Comparison of ENCODE assay signal across 8 mouse cellular contexts in genomic region chr2:71670882-71671281, GRCm38 (mm10).
DNase-seq lines count a peak whose midpoint lies in the region; ATAC-seq and TF ChIP-seq lines count a peak whose summit lies in the region.

No protein-coding gene starts in this region.

- 36% methylated on average over 4 of the region's 4 CpGs for WGBS in heart, embryonic 16.5 days
- WGBS in liver, adult 2 months = 73% methylated on average over 4 of the region's 4 CpGs
- 75% methylated on average over 4 of the region's 4 CpGs for WGBS in neural tube, embryonic 15.5 days

- no peak overlapping the region for H3K4me3 ChIP-seq in heart, embryonic 16.5 days (ENCODE audit: low read length)
- H3K4me3 ChIP-seq in liver, adult 2 months (ENCODE audit: insufficient read depth, low read depth, low read length) = no peak overlapping the region
- no peak overlapping the region for H3K4me3 ChIP-seq in neural tube, embryonic 15.5 days (replicated peaks)

- no peak overlapping the region for H3K4me2 ChIP-seq in heart, embryonic 16.5 days (ENCODE audit: low read depth, low read length)
- no peak overlapping the region for H3K4me2 ChIP-seq in neural tube, embryonic 15.5 days

- H3K4me1 ChIP-seq in heart, embryonic 16.5 days (ENCODE audit: control insufficient read depth, insufficient read depth, low read length) = peaks cover 25% of the 10 kb centered on the region
- H3K4me1 ChIP-seq in liver, adult 2 months (ENCODE audit: control insufficient read depth, insufficient read depth, low read length) = no peaks in the 10 kb centered on the region
- peaks cover 4% of the 10 kb centered on the region; the same call in 1 of the 2 replicates for H3K4me1 ChIP-seq in neural tube, embryonic 15.5 days

- peak overlapping the region; percentile 89 for H3K27ac ChIP-seq in heart, embryonic 16.5 days (ENCODE audit: low read length)
- peak overlapping the region; percentile 29 for H3K27ac ChIP-seq in liver, adult 2 months (replicated peaks; ENCODE audit: insufficient read depth, low read depth, low read length)
- H3K27ac ChIP-seq in neural tube, embryonic 15.5 days (replicated peaks) = no peak overlapping the region

- H3K27me3 ChIP-seq in heart, embryonic 16.5 days (ENCODE audit: control insufficient read depth, insufficient read depth, low read length) = no peaks in the 10 kb centered on the region
- H3K27me3 ChIP-seq in liver, adult 2 months (ENCODE audit: control insufficient read depth, insufficient read depth, low read length) = no peaks in the 10 kb centered on the region
- H3K27me3 ChIP-seq in neural tube, embryonic 15.5 days (replicated peaks) = no peaks in the 10 kb centered on the region

- H3K79me2 ChIP-seq in liver, adult 2 months (ENCODE audit: control insufficient read depth, insufficient read depth, low read length) = no peaks in the 10 kb centered on the region

- H3K9me3 ChIP-seq in heart, embryonic 16.5 days (replicated peaks; ENCODE audit: control insufficient read depth, low read length) = no peaks in the 10 kb centered on the region
- no peaks in the 10 kb centered on the region for H3K9me3 ChIP-seq in neural tube, embryonic 15.5 days (replicated peaks)

- TF ChIP-seq POLR2A in liver, adult 2 months (IDR thresholded peaks at IDR 0.05; ENCODE audit: extremely low read depth, insufficient read depth, low read length) = no peak

- peak; percentile 82 for DNase-seq in 416B (ENCODE audit: low read depth)
- peak; percentile 46 to 67 for DNase-seq in adrenal gland, postnatal 36 days
- no peak for DNase-seq in liver, adult 2 months (ENCODE audit: extremely low read depth, low read depth, low spot score)
- DNase-seq in urinary bladder, postnatal 14 days (ENCODE audit: low spot score) = no peak
- DNase-seq in cerebellum, postnatal 36 days = no peak
- DNase-seq in cerebellum, adult 11-12 months = no peak

- no peaks in the 10 kb centered on the region for H3K36me3 ChIP-seq in heart, embryonic 16.5 days (ENCODE audit: control insufficient read depth, insufficient read depth)
- no peaks in the 10 kb centered on the region for H3K36me3 ChIP-seq in liver, adult 2 months (ENCODE audit: control insufficient read depth, insufficient read depth, low read length)
- H3K36me3 ChIP-seq in neural tube, embryonic 15.5 days = no peaks in the 10 kb centered on the region

- no peak overlapping the region for H3K9ac ChIP-seq in heart, embryonic 16.5 days (ENCODE audit: low read length)
- no peak overlapping the region for H3K9ac ChIP-seq in liver, adult 2 months (ENCODE audit: low read depth, low read length)
- no peak overlapping the region for H3K9ac ChIP-seq in neural tube, embryonic 15.5 days (replicated peaks)

- ATAC-seq in heart, embryonic 16.5 days (replicated peaks; ENCODE audit: extremely low read depth, insufficient read depth, low FRiP score) = no peak
- ATAC-seq in neural tube, embryonic 15.5 days (ENCODE audit: low FRiP score) = no peak

- no peak for TF ChIP-seq CTCF in liver, adult 2 months (IDR thresholded peaks at IDR 0.05; ENCODE audit: low read depth, low read length)

Comparison
In these comparisons a context has a peak if more than half of its experiments do, and no peak if none do; other contexts are left out.
1. DNase-seq: peak in 416B (single experiment) and adrenal gland, postnatal 36 days (2 of 2); none in liver, adult 2 months (single experiment), urinary bladder, postnatal 14 days (single experiment), cerebellum, postnatal 36 days (0 of 2) and cerebellum, adult 11-12 months (single experiment).